Mouse (Mus musculus): ENCODE data around the gene Rpl21.

Gene Rpl21

DNA sequence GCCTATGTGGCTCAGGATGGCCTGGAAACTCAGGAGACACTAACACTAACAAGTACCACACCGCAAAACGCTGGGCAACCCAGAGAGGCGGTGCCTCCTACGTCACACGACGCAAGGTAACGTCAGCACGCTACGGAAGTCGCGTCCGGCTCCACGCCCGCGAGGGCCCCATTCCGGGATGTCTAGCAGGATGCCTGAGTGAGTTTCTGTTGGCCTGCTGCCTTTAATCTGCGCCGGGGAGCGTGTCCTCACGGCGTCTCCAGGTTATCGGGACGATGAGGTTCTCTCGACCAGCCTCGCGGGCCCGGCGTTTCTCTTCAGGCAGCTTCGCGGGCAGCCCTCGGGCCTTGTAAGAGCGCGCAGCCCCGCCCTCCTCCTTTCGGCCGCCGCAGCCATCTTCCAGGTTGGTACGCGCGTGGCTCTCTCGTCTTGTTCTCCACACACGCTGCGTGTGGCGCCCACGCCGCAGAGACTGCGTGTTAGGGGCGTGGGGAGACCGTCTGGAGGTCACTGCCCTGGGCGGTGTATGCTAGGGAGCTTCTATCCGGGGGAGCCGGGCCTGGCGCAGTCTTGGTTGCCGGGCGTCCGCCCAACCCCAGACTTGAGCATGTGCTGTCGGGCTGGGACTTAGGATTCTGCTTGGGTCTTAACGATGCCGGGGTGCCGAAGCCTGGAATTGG lies at the start of gene Rpl21:
TSS of gene Rpl21 (plus strand) at position 122 of the 680 bp plus-strand sequence.
- in situ Hi-C loops (cut with MboI, MseI): loop anchor here (10.0 kb wide), 1 partner anchor 222 kb away; no protein-coding TSS in a partner anchor

DNA sequence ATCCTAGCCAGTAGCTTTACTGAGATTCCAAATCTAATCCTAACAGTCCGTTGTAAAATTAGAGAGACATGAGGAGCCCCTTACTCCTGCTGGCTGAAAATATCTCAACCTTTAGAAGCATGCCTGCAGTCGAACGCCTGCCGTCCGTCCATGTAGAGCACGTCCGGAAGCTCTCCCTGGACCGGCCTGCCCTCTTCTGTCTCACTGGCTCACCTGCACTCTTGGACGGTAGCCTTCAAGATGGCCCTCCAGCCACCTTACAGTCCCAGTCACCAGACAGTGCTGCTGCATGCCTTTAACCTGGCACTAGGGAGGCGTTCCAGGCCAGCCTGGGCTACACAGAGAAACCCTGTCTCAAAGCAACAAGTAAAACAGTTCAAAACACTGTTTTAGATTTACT lies 49.4 kb upstream of the Rpl21 start:
- in situ Hi-C loops (cut with MboI, MseI): no loop called here

DNA sequence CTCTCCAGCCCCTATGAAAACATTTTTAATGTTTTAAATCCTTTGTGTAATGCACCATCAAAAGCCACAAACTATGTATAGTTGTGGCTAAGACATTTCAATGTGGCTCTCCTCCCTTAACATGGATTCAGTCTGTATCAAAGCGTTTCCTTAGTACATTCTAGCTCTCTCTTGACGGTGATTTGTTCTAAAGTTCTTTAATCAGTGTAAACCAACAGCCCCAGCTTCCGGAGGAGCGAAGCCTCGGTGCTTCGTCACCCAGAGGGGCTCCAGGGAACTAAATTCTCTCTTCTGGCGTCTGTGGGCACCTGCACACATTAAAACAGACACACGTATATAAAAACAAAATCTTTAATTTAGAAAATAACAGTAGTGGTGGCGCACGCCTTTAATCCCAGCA lies 48.8 kb upstream of the Rpl21 start:
- in situ Hi-C loops (cut with MboI, MseI): no loop called here

DNA sequence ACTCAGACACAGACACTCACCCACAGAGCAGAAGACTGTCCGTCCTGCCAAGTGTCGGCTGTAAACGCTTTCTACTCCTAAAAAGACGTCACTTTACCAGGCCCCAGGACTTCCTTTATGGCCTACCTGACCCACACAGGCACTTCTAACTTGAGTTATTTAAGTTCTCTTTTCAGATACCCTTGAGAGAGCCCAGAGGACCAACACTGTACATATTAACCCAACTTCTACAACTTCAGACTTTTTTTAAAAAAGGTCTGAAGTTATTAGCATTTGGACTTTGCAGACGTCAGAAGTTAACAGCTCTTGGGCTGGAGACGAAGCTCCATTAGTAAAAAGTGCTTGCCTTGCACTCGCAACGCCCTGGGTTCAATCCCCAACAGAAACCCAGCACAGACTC lies 46.6 kb upstream of the Rpl21 start:
- in situ Hi-C loops (cut with MboI, MseI): loop anchor here (5.0 kb wide), 1 partner anchor 36 kb away; no protein-coding TSS in a partner anchor

DNA sequence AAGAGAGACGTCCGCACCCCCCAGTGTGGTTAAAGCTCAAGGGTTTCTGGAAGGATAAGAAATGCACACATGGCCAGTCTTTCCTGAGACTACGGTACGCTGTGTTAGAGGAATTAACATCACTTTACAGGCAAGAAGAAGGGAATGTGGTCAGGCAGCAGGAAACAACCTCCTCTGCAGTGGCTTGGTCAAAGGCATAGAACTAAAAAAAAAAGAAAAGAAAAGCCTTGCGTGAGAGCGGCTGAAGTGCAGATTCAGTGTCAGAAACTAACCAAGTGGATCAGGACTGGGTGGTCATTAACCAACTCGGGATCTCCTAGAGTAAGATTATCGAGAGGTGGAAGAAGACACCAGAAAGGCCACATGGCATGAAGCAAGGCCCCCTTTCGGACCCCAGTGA lies 43.3 kb upstream of the Rpl21 start:
- in situ Hi-C loops (cut with MboI, MseI): loop anchor here (5.0 kb wide), 1 partner anchor 33 kb away; no protein-coding TSS in a partner anchor

DNA sequence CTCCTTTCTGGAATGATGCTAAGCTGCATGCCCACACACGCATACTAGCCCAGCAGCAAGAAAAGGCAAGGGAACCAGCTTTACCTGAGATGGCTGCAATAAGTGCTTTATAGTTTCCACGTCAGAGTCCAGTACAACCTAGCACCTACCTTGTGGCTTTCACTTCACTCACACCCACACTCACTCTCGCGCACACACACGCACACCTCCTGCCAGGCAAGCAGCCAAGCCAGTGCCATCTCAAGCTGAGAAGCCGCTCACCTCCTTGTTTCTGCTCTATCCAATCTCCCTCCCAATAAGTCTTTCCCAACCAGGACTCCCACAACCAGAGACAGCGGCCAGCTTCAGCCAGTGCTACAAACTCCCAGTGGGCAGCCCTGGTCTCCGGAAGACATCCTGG lies 41.7 kb upstream of the Rpl21 start:
- in situ Hi-C loops (cut with MboI, MseI): no loop called here

DNA sequence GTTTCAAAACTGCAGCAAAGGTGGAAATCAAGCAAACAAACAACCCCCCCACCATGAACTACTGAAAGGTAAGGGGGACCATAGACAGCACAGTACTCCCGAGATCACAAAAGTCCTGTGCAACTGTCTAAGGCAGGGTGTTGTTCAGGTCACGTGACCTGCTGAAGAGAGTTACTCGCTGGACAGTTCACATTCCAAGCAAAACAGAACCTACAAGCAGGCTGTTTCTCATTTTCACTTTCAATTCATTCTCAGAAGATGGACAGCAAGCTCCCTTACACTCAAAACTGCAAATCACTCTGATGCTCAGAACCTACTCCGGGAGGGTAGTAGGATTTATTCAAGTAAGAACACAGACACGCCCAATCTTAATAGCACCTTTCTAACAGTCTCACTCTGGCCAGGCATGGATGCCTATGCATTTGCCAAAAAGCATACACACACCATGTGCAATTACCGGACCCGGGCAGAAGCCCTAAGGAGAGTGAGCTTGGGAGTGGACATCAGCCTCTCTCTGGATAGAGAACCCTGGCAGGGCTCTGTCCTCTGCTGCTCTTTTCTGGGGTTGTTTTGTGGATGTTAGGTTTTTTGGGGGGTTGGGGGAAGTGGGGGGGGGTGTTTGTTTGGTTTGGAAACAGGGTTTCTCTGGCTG lies 40.4 kb upstream of the Rpl21 start:
- in situ Hi-C loops (cut with MboI, MseI): no loop called here

DNA sequence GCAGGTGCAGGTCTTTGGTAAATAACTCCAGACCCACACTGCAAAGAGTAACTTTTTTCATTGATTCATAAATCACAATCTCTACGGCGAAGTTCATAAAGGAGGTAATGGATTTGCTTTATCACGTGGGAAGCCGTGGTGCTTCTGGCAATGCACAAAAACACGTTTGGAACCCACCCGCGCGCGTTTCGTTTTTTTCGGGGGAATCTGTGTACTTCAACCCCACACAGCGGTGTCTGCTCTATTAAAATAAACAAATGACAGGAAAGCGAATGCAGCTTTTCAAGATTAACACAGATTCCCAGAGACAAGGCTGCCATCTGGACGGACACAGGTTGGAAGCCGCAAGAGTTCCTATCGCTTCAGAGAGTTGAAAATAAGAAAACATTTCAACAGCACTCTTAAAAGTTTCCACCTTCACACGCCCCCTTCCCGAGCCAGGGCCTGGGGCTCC lies 39.0 kb upstream of the Rpl21 start:
- in situ Hi-C loops (cut with MboI, MseI): no loop called here

DNA sequence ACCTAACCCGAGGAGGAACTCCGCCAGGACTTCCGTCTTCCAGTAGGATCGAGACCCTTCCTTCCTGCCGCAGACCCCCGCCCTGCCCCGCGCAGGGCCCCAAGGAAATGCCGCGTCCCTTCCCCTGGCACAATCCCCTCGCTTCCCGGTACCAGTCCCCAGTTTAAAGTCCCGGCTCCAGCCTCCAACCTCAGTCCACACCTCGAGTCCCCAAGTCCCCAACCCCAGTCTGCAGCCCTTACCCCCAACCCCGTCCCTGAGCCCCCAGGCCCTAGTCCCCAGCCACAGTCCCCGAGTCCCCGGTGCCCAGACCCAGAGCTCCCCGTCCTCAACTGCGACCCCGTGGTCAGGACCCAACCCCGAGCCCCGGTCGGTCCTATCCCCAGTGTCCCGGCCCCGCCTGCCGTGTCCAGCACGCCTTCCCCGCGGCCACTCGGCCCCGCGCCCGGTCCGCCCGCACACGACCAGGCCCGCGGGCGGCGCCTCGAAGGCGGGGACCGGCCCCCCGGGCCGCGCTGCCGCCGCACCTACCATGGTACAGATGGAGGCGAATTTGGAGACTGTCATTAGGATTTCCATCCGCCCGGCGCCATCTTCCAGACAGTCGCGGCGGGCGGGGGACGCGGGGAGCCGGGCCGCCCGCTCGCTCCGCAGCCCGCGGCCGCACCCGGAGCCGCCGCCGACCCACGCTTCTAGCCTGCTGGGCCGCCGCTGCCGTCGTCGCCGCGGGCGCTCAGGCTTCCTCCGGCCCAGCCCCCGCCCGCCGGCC lies 38.4 kb upstream of the Rpl21 start:
- in situ Hi-C loops (cut with MboI, MseI): no loop called here

DNA sequence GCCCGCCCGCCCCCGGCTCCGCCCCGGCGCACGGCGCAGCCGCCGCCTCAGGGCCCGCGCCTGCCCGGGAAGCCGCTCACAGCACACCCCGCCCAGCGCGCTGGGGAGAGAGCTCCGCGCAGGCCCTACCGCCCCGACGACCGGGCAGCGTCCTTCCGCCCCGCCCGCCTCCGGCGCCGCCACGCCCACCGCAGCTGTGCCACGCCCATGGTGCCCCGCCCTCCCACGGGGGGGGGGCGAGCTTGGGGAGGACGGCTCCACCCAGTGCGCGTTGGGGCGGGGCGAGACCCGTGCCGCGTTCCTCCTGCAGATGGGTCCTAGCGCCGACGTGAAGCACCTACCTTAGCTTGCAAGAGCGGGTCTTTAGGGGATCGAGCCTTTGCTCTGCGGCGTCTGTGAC lies 37.8 kb upstream of the Rpl21 start, which contains the start of gene Usp12:
TSS of gene Usp12 (minus strand) at position 154 of the 400 bp plus-strand sequence.
- in situ Hi-C loops (cut with MboI, MseI): no loop called here

DNA sequence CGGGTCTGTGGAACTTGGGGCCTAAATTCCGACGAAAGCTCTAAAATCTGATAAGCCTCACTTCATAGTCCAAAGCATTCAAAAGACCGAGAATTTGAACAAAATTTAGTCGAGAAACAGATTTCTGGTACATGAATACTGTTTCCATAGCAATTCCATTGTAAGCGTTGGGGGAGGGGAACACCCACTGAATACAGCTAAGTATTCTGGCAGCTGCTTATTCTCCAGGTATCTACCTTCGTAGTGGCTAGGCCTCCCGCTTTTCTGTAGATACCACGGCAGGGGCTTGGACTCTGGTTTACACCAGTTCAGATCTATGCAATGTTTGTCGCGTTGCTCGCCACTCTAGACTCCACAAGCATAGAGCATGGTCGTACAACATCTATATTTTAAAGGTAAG lies 37.0 kb upstream of the Rpl21 start:
- in situ Hi-C loops (cut with MboI, MseI): no loop called here

DNA sequence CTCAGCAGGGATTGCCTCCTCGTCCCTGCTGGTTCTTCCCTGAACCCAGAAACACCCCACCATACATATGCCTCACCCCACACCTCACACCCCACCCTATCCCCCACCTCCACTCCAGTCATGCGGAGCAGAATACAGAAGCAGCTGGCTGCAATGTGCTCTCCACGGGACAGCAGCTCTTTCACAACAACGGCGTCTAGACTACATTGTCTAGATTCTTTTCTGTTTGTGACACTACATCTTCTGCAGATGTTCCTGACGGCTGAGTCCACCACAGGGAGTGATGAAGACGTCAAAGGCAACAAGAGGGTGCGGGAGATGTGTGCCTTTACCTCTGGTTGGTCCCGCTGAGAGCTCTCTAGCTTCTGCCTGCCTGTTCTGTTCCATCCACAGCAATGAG lies 34.7 kb upstream of the Rpl21 start:
- in situ Hi-C loops (cut with MboI, MseI): no loop called here

DNA sequence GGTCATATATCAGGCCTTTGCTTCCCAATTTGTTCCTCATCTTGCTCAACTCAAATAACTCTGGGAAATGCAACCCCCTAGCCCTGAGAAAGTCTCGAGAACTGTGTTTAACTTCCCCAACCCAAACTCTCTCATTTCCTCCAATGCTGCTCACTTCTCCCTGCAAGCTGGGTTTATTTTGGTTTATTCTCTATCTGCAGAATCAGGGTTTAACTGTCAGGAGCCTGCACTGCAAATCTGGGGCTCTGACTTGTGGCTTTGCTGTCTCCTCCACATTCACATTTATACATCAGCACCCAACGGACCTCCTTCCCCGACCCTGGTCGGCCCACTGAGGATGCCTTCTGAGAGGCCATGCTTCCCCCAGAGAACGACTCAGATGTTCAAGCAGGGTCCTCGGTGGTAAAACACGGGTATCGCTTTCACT lies 26.7 kb upstream of the Rpl21 start:
- in situ Hi-C loops (cut with MboI, MseI): loop anchor here (10.0 kb wide), 1 partner anchor 79 kb away; no protein-coding TSS in a partner anchor

DNA sequence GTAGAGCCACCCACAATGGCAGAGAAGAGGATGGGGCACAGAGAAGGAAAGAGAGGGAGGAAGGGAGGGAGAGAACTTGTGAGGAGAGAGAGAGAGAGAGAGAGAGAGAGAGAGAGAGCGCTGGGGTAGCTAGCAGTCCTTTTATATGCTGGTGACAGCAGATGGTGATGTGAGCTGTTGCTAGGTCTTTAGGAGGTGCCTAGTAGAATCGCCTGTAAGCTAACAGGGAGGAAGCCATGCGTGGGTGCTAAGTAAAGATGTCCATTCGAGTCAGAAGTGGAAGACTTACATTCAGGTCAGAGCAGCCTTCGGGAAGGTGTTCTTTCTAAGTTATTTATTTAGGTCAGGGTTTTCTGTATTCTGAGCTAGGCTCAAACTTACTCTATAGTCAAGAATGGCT lies 22.7 kb upstream of the Rpl21 start:
- in situ Hi-C loops (cut with MboI, MseI): loop anchor here (10.0 kb wide), 1 partner anchor 75 kb away; no protein-coding TSS in a partner anchor

DNA sequence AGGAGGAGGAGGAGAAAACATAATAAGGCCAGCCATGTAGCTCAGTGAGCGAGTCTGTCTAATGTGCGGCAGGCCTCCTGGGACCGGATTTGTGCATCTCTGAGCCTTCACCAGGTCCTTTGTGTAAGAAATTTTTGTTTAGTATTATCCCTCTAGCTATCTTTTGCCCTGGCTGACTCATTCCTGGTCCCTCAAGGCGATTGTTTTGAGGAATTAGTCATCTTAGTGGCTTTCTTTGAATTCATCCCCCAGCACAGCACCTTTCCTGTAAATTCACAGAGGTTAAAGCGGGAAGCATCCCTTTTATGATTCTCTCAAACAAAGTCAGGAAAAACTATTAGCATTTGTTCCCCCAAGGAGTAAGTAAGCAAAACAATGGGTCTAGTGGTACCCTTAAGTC lies 19.8 kb upstream of the Rpl21 start:
- in situ Hi-C loops (cut with MboI, MseI): no loop called here

DNA sequence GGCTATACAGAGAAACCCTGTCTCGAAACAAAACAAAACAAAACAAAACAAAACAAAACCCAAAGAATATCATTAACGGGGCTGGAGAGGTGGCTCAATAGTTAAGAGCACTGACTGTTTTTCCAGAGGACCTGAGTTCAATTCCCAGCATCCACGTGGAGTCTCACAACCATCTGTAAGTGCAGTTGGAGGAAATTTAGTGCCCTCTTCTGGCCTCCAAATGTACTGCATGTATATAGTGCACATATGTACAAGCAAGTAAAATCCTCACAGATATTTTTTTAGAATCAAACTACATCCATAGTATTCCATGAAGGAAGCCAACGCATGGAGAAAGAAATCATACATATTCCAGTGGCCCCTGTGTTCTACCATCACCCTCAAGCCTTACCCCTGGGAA lies 19.3 kb upstream of the Rpl21 start:
- in situ Hi-C loops (cut with MboI, MseI): no loop called here

DNA sequence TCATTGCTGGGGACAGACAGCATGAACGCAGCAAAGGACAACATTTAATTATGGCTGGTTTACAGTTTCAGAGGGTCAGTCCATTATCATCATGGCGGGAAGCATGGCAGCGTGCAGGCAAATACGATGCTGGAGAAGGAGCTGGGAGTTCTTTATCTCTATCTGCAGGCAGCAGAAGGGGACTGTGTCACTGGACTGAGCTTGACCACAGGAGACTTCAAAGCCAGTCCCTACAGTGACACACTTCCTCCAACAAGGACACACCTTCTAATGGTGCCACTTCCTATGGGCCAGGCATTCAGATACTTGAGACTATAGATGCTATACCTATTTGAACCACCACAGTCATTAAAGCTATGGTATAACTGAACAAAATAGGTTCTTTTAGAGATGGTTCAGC lies 17.3 kb upstream of the Rpl21 start:
- in situ Hi-C loops (cut with MboI, MseI): no loop called here

DNA sequence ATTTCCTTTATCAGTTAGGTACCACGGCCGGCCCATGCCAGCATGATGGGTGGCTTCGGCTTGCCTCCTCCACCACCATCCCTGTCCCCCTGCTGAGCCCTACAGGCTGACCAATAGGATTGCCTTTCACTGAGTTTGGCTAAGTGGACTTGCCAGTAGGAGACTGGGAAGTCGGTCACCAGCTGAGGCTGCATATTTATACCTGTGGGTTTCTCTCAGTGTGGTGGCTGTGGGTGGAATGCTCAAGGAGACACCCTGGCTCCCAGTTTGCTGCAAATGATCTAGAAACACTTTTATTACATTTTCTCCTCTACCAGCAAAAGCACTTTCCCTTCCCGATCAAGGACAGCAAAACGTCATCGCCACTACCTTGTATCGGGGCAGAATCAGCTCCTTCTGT lies 15.1 kb upstream of the Rpl21 start:
- in situ Hi-C loops (cut with MboI, MseI): no loop called here

DNA sequence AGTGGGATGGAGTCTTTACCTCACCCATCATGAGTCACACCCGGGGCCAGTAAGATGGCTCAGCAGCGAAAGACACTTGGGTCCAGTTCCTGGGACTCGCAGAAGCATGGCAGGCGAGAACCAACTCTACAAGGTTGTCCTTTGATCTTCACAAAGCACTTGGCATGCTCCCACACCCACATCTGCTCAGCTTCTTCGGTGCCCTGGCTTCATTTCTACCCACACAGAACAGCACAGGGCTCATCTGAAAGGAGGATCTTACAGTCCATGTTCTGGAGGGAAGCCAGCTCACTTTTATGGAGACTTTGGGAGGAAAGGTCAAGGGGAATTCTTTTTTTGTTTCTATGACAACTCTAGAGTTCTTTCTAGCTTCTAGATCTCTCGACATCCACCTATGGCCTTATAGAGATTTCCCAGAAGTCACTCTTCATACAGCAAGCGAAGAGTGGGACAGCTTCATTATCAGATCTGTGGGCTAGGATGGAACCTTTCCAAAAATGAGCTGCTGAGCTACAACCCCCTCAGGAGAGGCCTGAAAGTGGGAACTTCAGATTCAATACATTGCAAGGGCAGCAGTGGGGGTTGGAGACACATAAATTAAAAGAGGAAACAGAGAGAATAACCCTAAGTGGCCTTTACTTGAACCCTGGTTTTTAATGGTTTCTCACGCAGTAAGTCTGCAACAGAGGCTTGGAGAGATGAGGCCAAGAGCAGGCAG lies 13.6 kb upstream of the Rpl21 start:
- in situ Hi-C loops (cut with MboI, MseI): no loop called here

DNA sequence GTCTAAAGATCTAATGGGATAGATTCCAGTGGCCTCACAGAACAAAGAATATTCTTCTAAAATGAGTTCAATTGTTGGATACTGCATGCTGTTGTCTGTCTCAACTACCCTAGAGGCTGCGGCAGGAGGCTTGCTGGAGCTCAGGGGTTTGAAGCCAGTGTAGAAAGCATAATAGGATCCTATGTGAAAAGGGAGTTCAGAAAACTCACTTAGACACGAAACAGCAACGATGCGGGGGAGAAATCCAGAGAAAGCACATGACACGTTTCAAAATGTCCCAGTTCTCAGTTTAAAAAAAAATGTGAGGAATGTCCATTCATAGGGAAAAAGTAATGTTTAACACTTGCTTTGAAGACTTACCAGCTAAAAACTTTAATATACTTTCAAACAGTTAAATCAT lies 9.7 kb upstream of the Rpl21 start:
- in situ Hi-C loops (cut with MboI, MseI): loop anchor here (5.0 to 10.0 kb wide), 2 partner anchors 36 to 118 kb away; no protein-coding TSS in a partner anchor

DNA sequence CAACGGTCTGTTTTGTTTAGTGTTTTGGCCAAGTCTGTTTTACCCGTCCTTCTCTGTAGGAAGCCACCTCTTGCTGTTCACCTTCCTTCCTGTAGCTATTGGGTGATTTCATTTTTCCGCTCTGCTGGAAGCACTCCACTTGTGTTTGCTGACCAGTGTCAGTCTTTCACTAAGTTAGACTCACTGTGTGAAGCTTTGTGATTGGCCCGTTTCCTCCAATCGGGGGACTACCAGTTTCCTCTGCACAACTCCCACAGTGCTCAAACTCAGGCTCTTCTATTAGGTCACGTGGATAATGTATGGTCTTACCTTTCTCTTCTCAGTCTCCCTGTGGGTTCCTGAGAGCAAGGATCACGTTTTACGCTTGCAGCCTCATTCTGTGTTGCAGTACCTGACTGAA lies 3.2 kb upstream of the Rpl21 start:
- in situ Hi-C loops (cut with MboI, MseI): loop anchor here (10.0 kb wide), 1 partner anchor 125 kb away; no protein-coding TSS in a partner anchor

DNA sequence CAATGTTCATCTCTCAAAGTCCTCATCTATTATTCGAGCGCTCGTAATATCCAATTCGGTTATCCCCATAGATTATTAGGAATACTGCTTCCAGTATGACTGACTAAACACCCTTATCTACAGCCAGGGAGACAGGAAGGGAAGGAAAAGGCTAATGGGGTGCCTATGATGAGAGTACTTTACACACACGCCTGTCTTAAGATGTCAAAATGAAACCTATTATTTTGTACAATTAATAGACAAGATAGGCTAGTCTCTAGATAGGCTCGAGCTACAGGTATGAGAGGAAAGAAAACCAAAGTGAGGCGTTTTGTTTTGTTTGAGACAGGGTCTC lies 288 bp upstream of the Rpl21 start:
- in situ Hi-C loops (cut with MboI, MseI): loop anchor here (10.0 kb wide), 1 partner anchor 222 kb away; no protein-coding TSS in a partner anchor

All from T-helper 2 cell (primary cell).